Mouse (Mus musculus) olfactory bulb, adult 2 months (tissue): ENCODE data around the gene Nmnat2.

ENCODE experiments used
- CTCF ChIP-seq: fragments of 200-500 bp; IDR thresholded peaks from 2 replicates; pipeline ENCODE4 v1.5.1; 2012; ENCODE audit warnings: low read depth, mild to moderate bottlenecking, low read length, moderate library complexity; ENCODE audit not compliant: insufficient read depth
- POLR2A ChIP-seq: fragments of 200-500 bp; IDR thresholded peaks from 2 replicates; pipeline ENCODE4 v1.6.1; 2012; ENCODE audit warnings: mild to moderate bottlenecking, low read depth, low read length, moderate library complexity; ENCODE audit not compliant: insufficient read depth

- TF ChIP-seq CTCF (no peak), POLR2A (no peak)
Observed at GRCm38 (mm10) chr1:153111596-153111995, 156.8 kb downstream of the Nmnat2 start.
